Mouse (Mus musculus) spleen, adult 2 months (tissue): ENCODE measurements around the gene Disp1. TPM values are rescaled to one million over a fixed set of nuclear protein-coding genes. Genes with fewer than 3 reads are reported as not detected.

Source experiments
- DNase-seq, 2 experiments: peaks; one replicate each; pipeline versions ENCODE4 v3.0.0 to v3.0.0-alpha.2; 2012 to 2021; ENCODE audit warnings: low spot score in 2 of 2, low read depth in 1 of 2
- H3K27ac ChIP-seq: fragments of 200-500 bp; 2 replicates; pipeline ENCODE4 v1.5.1; 2012; ENCODE audit warnings: low read length, inconsistent platforms; ENCODE audit not compliant: insufficient read depth
- H3K27me3 ChIP-seq: fragments of 200-500 bp; 2 replicates; pipeline ENCODE4 v1.6.1; 2012; ENCODE audit warnings: mild to moderate bottlenecking, moderate library complexity, low read length, inconsistent platforms; ENCODE audit not compliant: control insufficient read depth, insufficient read depth
- H3K36me3 ChIP-seq: fragments of 200-500 bp; 2 replicates; pipeline ENCODE4 v1.6.1; 2012; ENCODE audit warnings: mild to moderate bottlenecking, low read length, inconsistent platforms; ENCODE audit not compliant: control insufficient read depth, insufficient read depth
- H3K4me1 ChIP-seq: fragments of 200-500 bp; 2 replicates; pipeline ENCODE4 v1.6.1; 2011; ENCODE audit warnings: inconsistent platforms; ENCODE audit not compliant: control insufficient read depth, insufficient read depth, insufficient read length
- H3K4me3 ChIP-seq: fragments of 200-500 bp; 2 replicates; pipeline ENCODE4 v1.5.1; 2011; ENCODE audit warnings: mild to moderate bottlenecking, inconsistent platforms; ENCODE audit not compliant: insufficient read depth, insufficient read length; ENCODE audit errors: extremely low read depth
- CTCF ChIP-seq: fragments of 200-500 bp; IDR thresholded peaks from 2 replicates; pipeline ENCODE4 v1.5.1; 2011; ENCODE audit warnings: mild to moderate bottlenecking, inconsistent platforms; ENCODE audit not compliant: insufficient read depth, insufficient read length, insufficient replicate concordance; ENCODE audit errors: extremely low read depth
- POLR2A ChIP-seq: fragments of 200-500 bp; IDR thresholded peaks from 2 replicates; pipeline ENCODE4 v1.6.1; 2011; ENCODE audit warnings: low read depth, low read length, inconsistent platforms
- WGBS: fragments of 180-500 bp; shearing (Covaris S2); methylation state at CpG from one replicate; pipeline ENCODE4 v1.1.7; 2018; 5-methylcytosine and 5-hydroxymethylcytosine counted together
- polyA plus RNA-seq: library from polyadenylated mRNA; depleted of rRNA; stranded (reverse); fragments of >200 nt; gene quantifications from 2 replicates; pipeline ENCODE4 v1.2.3, GENCODE M21; 2012

Disp1 gene
- polyA plus RNA-seq, 1 experiment, result 8.5 TPM

DNA sequence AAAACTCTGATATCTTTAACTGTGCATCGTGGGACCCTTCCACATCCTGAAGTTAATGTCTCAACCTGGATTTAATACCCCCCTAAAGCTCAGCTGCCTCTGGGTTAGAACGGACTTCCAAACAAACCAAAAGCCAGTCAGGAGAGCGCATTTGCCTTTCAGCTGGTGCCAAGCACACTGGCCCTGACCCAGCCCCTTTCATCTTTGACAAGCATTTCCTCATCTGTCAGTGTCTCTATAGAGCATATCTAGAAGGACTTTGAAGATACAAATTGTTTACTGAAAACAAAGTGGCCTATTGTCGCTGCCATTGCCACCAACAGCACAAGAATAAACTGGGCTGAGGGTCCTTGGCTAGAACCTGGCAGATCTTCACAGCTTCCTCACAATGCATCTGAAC lies 154.3 kb downstream of the Disp1 start:
- H3K4me1 ChIP-seq, result no peaks in the 10 kb centered on the region
- TF ChIP-seq CTCF (no peak), POLR2A (no peak)
- 66% methylated on average over 4 of the region's 4 CpGs for WGBS
- no peaks in the 10 kb centered on the region for H3K27me3 ChIP-seq
- no peak overlapping the region for H3K27ac ChIP-seq
- no peaks in the 10 kb centered on the region for H3K36me3 ChIP-seq
- H3K4me3 ChIP-seq, result no peak overlapping the region
- DNase-seq, result no peak

DNA sequence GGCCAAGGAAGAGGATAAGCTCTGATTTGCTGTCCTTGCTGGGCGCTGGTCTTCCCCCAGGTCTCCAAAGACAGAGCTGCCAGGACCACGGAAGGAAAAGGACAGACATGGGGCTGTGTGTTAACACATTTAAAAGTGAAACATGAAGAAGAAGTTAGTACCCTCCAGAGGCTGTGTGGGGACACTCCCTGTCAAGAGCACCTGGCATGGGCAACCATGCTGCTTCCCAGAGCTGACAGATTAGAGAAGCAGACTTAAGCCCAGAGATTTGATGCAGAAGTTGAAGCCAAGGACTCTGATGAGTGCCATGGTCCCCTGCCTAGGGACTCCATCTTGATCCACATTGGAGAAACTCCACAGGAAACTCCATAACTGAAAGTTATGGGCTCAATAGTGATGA lies 160.7 kb downstream of the Disp1 start:
- no peak for DNase-seq
- Histone ChIP-seq H3K4me1 (no peaks in the 10 kb centered on the region), H3K4me3 (no peak overlapping the region), H3K27ac (no peak overlapping the region), H3K36me3 (no peaks in the 10 kb centered on the region), H3K27me3 (no peaks in the 10 kb centered on the region)
- TF ChIP-seq CTCF (no peak), POLR2A (no peak)
- WGBS, result 73% methylated on average over 2 of the region's 2 CpGs

DNA sequence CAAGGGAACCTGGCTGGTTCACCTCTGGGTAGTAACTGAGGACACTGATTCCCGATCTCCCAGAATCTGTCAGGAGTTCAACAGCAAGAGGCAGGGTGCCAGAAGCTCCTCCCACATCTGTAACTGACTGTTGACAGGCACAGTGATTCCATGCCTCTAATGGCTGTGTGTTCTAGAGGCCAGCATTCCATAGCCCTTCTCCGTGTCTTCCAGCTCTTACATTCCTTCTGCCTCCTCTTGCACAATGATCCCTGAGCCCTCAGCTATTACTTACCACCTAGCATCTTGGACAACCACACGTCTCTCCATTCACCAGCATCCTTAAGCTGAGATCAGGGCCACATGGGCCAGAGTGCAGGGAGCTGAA lies 165.1 kb downstream of the Disp1 start:
- no peak for DNase-seq
- TF ChIP-seq POLR2A (no peak), CTCF (no peak)
- no peaks in the 10 kb centered on the region for H3K27me3 ChIP-seq
- no peak overlapping the region for H3K27ac ChIP-seq
- no peak overlapping the region for H3K4me3 ChIP-seq
- H3K4me1 ChIP-seq, result no peaks in the 10 kb centered on the region
- no peaks in the 10 kb centered on the region for H3K36me3 ChIP-seq
- 77% methylated on average over 3 of the region's 3 CpGs for WGBS

DNA sequence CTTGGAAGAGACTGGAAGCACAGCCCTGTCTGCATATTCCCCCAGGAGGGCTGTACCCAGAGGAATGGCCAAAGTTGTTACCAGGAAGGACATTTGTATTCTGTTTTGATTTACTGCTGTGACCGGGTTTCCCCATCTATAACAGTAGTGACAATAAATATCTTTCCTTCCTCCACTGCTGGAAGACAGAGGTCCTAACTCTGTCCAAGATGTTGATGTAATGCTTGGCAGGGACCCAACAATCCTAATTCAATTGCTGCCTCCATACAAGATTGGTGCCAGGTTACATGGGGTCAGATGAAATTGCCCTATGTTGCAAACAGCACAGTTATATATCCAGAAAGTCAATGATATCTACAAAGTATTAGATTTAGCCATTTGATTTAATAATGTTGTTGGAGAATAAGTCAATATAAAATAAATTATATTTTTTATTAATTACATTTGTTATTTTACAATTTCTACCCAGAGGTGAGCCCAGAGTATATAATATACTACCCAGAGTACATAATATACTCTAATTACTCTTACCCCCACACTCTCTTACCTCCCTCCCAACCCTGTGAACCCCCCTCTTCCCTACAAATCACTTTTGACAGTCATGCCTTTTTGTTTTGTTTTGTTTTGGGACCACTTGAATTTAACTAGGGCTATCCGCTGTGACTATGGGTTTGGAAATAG lies 165.6 kb downstream of the Disp1 start:
- Histone ChIP-seq H3K4me1 (no peaks in the 10 kb centered on the region), H3K36me3 (no peaks in the 10 kb centered on the region), H3K4me3 (no peak overlapping the region), H3K27ac (no peak overlapping the region), H3K27me3 (no peaks in the 10 kb centered on the region)
- no peak for TF ChIP-seq POLR2A
- no peak for TF ChIP-seq CTCF
- WGBS, result 79% methylated on average over 2 of the region's 2 CpGs
- no peak for DNase-seq

DNA sequence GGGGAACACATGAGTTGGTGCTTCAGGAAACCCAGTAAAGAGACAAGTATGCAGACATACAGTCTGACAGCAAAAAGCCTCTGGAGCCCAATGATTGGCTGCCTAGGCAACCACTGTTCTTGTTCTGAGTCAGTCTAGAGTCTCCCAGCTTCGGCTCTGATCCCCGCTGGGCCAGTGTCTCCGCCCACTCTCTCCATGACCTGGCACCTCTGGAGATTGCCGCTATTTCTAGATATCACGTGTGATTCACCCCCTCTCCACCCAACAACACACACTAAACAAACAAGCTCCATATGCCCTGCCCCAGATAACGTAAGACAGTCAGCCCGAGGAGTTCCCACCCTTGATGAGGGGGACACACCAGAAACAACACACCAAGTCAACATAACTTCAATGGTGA lies 168.7 kb downstream of the Disp1 start:
- TF ChIP-seq CTCF (no peak), POLR2A (no peak)
- no peak for DNase-seq
- no peaks in the 10 kb centered on the region for H3K27me3 ChIP-seq
- H3K36me3 ChIP-seq, result no peaks in the 10 kb centered on the region
- 88% methylated on average over 7 of the region's 7 CpGs for WGBS
- no peak overlapping the region for H3K4me3 ChIP-seq
- H3K27ac ChIP-seq, result no peak overlapping the region
- H3K4me1 ChIP-seq, result no peaks in the 10 kb centered on the region

DNA sequence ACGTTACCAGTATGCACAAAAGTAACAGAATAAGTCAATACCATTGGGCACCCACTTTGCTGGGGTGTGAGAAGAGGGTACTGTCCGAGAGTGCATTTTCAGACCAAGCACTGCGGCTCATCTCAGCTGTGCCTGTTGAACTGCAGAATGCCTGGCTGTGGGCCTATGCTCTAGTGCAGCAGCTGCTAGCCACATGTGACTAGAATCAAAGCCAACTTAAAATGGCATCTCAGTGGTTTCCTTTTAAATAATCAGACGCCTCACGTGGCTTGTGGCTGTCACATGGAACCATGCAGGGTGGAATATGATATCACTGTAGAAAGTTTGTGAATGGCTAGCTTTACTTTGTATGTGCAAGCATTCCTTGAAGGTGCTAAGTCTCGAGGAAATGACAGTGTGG lies 172.0 kb downstream of the Disp1 start:
- no peaks in the 10 kb centered on the region for H3K4me1 ChIP-seq
- no peaks in the 10 kb centered on the region for H3K36me3 ChIP-seq
- no peak for TF ChIP-seq CTCF
- TF ChIP-seq POLR2A, result no peak
- no peak for DNase-seq
- no peak overlapping the region for H3K4me3 ChIP-seq
- 69% methylated on average over 6 of the region's 6 CpGs for WGBS
- H3K27ac ChIP-seq, result no peak overlapping the region
- H3K27me3 ChIP-seq, result no peaks in the 10 kb centered on the region

DNA sequence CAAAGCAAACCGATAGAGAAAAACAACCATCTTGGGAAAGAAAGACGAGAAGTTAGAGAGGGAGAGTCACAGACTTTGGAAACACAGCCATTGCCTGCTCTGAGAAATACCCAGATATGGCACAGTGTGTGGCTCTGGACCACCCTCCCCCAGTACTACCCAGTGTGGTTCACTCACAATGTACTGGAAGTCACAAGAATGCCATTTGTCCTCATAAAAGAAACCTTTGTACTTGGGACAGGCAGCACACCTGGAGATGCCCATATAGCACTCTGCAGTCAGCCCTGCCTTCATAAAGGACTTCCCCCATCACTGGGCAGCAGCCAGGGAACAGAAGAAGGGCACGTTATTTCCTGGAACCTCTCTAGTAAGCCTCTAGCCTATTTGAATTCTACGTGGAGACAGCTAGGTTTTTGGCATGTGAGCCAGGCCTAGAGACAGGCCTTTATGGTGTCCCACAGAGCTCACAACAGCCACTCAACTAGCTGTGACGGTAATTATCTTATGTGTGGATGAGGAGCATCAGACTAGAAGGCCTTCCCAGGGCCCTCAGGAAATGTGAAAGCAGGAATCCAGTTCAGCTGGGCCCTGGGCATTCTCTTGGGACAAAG lies 173.3 kb downstream of the Disp1 start:
- TF ChIP-seq CTCF (no peak), POLR2A (no peak)
- H3K36me3 ChIP-seq, result no peaks in the 10 kb centered on the region
- no peak overlapping the region for H3K4me3 ChIP-seq
- DNase-seq, result no peak
- no peak overlapping the region for H3K27ac ChIP-seq
- H3K27me3 ChIP-seq, result no peaks in the 10 kb centered on the region
- 70% methylated on average over 5 of the region's 5 CpGs for WGBS
- H3K4me1 ChIP-seq, result no peaks in the 10 kb centered on the region
